Mouse (Mus musculus): ENCODE results near the gene Stx11. TPM values are rescaled to one million over a fixed set of nuclear protein-coding genes. Genes with fewer than 3 reads are reported as not detected.

Stx11 gene
- polyA plus RNA-seq, 1 experiment from 2014 or later: 2.7 TPM

DNA sequence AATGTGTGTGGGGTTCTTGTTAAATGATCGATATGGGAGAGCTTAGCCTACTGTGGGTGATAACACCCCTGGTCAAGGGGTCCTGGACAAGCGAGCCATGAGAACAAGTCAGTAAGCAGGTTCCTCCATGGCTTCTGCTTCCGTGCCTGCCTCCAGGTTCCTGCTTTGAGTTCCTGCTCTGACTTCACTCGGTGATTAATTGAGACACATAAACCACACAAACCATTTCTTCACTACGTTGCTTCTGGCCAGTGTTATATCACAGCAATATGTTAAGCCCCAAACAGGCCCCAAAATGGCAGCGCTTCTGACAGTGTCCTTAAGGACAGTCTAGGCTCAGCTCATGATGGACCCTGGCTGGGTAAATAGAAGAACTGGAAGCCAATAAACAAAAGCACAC is 35.9 kb downstream of the Stx11 start:
- ATAC-seq (ENCODE audit: low FRiP score) (no peak), DNase-seq (ENCODE audit: low spot score) (no peak)
- 87% methylated on average over 6 of the region's 6 CpGs for WGBS
- H3K4me1 ChIP-seq (replicated peaks; ENCODE audit: control insufficient read depth, insufficient read depth, low read length): no peaks in the 10 kb centered on the region
- H3K27me3 ChIP-seq (ENCODE audit: control insufficient read depth, insufficient read depth, low read length): no peaks in the 10 kb centered on the region
- no peak overlapping the region for H3K4me3 ChIP-seq (ENCODE audit: low read depth, low read length)
- no peak overlapping the region for H3K27ac ChIP-seq (ENCODE audit: low read depth, low read length)
- H3K36me3 ChIP-seq (ENCODE audit: control insufficient read depth, insufficient read depth, low read length): no peaks in the 10 kb centered on the region
- no peak overlapping the region for H3K4me2 ChIP-seq (replicated peaks; ENCODE audit: low read depth, low read length)
- no peak overlapping the region for H3K9ac ChIP-seq (ENCODE audit: low read depth, low read length)
- no peaks in the 10 kb centered on the region for H3K9me3 ChIP-seq (ENCODE audit: control insufficient read depth, low read length)

DNA sequence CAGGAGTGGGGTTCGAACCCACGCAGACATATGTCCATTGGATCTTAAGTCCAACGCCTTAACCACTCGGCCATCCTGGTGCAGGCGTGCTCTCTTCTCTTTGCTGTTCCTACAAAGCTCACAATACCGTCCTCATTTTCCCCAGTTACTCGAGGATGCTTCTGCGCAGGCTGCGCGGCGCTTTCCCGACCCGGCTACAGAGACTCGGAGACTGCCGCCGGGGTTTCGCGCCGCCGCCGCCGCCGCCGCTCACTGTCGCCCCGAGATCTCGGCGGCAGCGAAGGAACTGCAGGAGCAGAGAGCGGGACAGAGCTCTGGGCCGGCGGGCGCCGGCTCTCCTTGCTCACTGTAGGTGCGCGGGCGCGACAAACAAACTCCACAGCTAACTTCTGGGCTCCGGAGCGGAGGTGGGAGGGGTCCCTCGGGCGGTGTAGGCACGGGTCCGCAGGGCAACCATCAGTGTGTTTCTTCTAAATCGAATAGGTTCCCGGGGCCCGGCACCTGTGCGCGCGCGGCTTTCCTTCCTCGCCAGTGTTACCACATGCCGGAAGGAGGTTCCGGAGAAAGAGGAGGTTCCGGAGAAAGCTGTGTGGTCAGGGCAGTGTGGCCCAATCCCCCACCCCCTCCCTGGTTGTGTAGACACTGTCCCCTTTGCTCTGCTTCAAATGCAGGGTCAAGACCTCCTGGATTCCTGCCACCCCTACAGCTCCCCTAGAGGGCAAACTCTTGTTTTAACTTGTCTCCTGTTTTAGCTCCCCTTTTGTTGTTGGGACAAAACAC is 41.3 kb downstream of the Stx11 start:
- Histone ChIP-seq H3K27ac (ENCODE audit: low read depth, low read length) (peak overlapping the region; percentile 70), H3K4me3 (ENCODE audit: low read depth, low read length) (peak overlapping the region; percentile 58), H3K27me3 (ENCODE audit: control insufficient read depth, insufficient read depth, low read length) (no peaks in the 10 kb centered on the region), H3K4me1 (replicated peaks; ENCODE audit: control insufficient read depth, insufficient read depth, low read length) (no peaks in the 10 kb centered on the region), H3K36me3 (ENCODE audit: control insufficient read depth, insufficient read depth, low read length) (no peaks in the 10 kb centered on the region), H3K9ac (ENCODE audit: low read depth, low read length) (peak overlapping the region; percentile 57), H3K4me2 (replicated peaks; ENCODE audit: low read depth, low read length) (peak overlapping the region; percentile 37), H3K9me3 (ENCODE audit: control insufficient read depth, low read length) (no peaks in the 10 kb centered on the region)
- DNase-seq (ENCODE audit: low spot score) (peak; percentile 100), ATAC-seq (ENCODE audit: low FRiP score) (peak; percentile 96)
- WGBS: under 1% methylated on average over 55 of the region's 55 CpGs

DNA sequence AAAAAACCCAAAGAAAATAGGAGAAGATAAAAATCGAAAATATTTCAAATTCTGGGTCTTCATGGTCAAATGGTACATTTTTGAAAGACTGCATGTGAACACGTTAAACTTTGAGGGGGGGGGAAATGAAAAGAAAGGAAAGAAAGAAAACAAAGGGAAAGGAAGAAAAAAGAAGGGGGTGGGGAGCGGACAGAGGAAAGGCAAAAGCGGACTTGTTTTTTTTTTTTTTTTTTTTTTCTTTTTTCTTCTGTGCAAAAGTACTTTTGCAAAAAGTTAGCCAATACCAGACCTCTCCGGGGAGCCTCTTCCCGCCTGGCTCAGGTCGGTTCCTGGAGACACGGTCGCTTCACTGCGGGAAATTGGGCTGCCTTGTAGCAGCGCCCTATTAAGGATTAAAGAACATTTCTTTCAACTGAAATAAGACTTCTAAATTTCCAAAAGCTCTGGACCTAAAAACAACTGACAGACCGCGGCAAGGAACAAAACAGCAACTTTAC is 42.0 kb downstream of the Stx11 start:
- no peaks in the 10 kb centered on the region for H3K9me3 ChIP-seq (ENCODE audit: control insufficient read depth, low read length)
- peak; percentile 49 for ATAC-seq (ENCODE audit: low FRiP score)
- no peak for DNase-seq (ENCODE audit: low spot score)
- peak overlapping the region; percentile 37 for H3K4me2 ChIP-seq (replicated peaks; ENCODE audit: low read depth, low read length)
- H3K4me3 ChIP-seq (ENCODE audit: low read depth, low read length): peak overlapping the region; percentile 58
- H3K36me3 ChIP-seq (ENCODE audit: control insufficient read depth, insufficient read depth, low read length): no peaks in the 10 kb centered on the region
- no peak overlapping the region; the same call in 1 of the 2 replicates for H3K9ac ChIP-seq (ENCODE audit: low read depth, low read length)
- no peaks in the 10 kb centered on the region for H3K27me3 ChIP-seq (ENCODE audit: control insufficient read depth, insufficient read depth, low read length)
- no peak overlapping the region; the same call in 1 of the 2 replicates for H3K27ac ChIP-seq (ENCODE audit: low read depth, low read length)
- H3K4me1 ChIP-seq (replicated peaks; ENCODE audit: control insufficient read depth, insufficient read depth, low read length): no peaks in the 10 kb centered on the region
- WGBS: 1% methylated on average over 13 of the region's 13 CpGs

DNA sequence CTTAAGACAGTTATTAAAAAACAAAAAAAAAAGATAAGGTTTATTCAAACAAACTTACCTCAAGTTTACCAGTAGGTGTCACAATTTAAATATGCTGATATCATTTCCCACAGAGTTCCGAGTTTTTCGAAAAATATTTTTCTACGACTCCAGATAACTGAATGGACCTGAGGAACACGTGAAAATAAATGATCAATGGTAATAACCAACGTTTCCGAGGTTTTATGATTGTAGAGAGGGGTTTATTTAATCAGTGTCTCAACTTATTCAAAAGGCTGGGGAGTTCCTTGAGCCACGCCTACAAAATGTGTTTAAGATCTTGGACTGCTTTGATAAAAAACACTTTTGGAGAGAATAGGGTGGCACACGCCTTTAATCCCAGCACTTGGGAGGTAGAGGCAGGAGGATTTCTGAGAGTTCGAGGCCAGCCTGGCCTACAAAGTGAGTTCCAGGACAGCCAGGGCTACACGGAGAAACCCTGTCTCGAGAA is 42.5 kb downstream of the Stx11 start:
- DNase-seq (ENCODE audit: low spot score) (peak; percentile 43), ATAC-seq (ENCODE audit: low FRiP score) (no peak)
- H3K4me1 ChIP-seq (replicated peaks; ENCODE audit: control insufficient read depth, insufficient read depth, low read length): no peaks in the 10 kb centered on the region
- no peaks in the 10 kb centered on the region for H3K36me3 ChIP-seq (ENCODE audit: control insufficient read depth, insufficient read depth, low read length)
- no peak overlapping the region for H3K4me3 ChIP-seq (ENCODE audit: low read depth, low read length)
- no peaks in the 10 kb centered on the region for H3K9me3 ChIP-seq (ENCODE audit: control insufficient read depth, low read length)
- H3K27me3 ChIP-seq (ENCODE audit: control insufficient read depth, insufficient read depth, low read length): no peaks in the 10 kb centered on the region
- WGBS: 56% methylated on average over 11 of the region's 11 CpGs
- H3K9ac ChIP-seq (ENCODE audit: low read depth, low read length): no peak overlapping the region
- H3K27ac ChIP-seq (ENCODE audit: low read depth, low read length): no peak overlapping the region
- H3K4me2 ChIP-seq (replicated peaks; ENCODE audit: low read depth, low read length): no peak overlapping the region

DNA sequence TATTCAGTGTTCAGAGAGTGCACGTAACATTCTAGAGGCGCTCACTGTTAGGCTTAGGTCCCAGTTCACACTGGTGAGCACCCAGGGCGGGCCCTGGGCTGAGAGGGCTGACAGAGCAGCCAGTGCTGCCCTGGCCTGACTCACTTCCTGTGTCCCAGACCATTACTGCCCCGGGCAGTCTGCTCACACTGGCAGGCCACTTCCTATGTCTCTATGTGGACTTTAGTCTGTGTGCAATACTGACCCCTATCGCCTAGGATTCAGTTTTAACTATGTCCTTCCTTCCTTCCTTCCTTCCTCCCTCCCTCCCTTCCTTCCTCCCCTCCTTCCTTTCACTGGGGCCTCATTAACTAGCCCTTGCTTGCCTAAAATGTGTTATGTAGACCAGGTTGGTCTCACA is 44.8 kb downstream of the Stx11 start:
- Histone ChIP-seq H3K27ac (ENCODE audit: low read depth, low read length) (no peak overlapping the region), H3K27me3 (ENCODE audit: control insufficient read depth, insufficient read depth, low read length) (no peaks in the 10 kb centered on the region), H3K4me1 (replicated peaks; ENCODE audit: control insufficient read depth, insufficient read depth, low read length) (no peaks in the 10 kb centered on the region), H3K9ac (ENCODE audit: low read depth, low read length) (no peak overlapping the region), H3K36me3 (ENCODE audit: control insufficient read depth, insufficient read depth, low read length) (no peaks in the 10 kb centered on the region), H3K4me2 (replicated peaks; ENCODE audit: low read depth, low read length) (no peak overlapping the region), H3K9me3 (ENCODE audit: control insufficient read depth, low read length) (no peaks in the 10 kb centered on the region), H3K4me3 (ENCODE audit: low read depth, low read length) (no peak overlapping the region)
- WGBS: 44% methylated on average over 5 of the region's 5 CpGs
- no peak for ATAC-seq (ENCODE audit: low FRiP score)
- DNase-seq (ENCODE audit: low spot score): peak; percentile 38

DNA sequence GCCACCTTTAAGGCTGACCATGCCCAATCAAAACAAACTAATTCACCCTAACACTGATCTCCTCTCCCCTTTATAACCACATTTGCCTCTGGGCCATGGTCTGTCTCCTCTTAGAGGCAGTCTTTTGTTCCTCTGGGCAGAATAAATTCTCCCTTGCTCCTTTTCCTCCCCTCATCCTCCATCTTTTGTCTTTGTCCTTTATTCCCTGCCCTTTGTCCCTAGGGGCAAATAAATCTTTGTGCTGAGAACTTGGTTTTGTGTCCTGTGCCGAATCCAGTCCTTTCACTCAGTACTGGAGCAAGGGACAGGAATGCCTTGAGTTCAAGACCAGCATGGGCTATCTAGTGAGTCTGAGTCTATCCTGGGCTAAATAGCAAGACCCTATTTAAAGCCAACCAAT is 46.5 kb downstream of the Stx11 start:
- Histone ChIP-seq H3K4me3 (ENCODE audit: low read depth, low read length) (no peak overlapping the region), H3K27ac (ENCODE audit: low read depth, low read length) (no peak overlapping the region), H3K9ac (ENCODE audit: low read depth, low read length) (no peak overlapping the region), H3K9me3 (ENCODE audit: control insufficient read depth, low read length) (no peaks in the 10 kb centered on the region), H3K36me3 (ENCODE audit: control insufficient read depth, insufficient read depth, low read length) (no peaks in the 10 kb centered on the region), H3K4me1 (replicated peaks; ENCODE audit: control insufficient read depth, insufficient read depth, low read length) (no peaks in the 10 kb centered on the region), H3K27me3 (ENCODE audit: control insufficient read depth, insufficient read depth, low read length) (no peaks in the 10 kb centered on the region), H3K4me2 (replicated peaks; ENCODE audit: low read depth, low read length) (no peak overlapping the region)
- ATAC-seq (ENCODE audit: low FRiP score) (no peak), DNase-seq (ENCODE audit: low spot score) (no peak)
- 27% methylated on average over 1 of the region's 1 CpGs for WGBS

DNA sequence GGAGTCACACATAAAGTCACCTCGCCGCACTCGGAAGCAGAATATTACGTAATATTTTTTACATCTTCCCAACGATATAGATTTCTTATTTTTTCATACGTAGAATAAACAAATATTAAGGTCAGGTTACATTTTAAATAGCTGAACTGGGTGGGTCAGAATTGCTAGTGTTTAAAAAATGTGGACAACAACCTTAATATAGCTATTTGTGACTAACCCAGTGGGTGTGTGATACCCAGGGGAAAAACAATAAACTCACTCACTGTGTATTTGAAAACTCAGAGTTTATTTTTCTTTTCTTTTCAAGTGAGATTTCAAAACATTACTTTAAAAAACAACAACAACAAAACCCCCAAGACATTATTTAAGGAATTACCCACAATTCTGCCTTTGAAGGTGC is 47.7 kb downstream of the Stx11 start:
- ATAC-seq (ENCODE audit: low FRiP score): no peak
- WGBS: 90% methylated on average over 6 of the region's 6 CpGs

DNA sequence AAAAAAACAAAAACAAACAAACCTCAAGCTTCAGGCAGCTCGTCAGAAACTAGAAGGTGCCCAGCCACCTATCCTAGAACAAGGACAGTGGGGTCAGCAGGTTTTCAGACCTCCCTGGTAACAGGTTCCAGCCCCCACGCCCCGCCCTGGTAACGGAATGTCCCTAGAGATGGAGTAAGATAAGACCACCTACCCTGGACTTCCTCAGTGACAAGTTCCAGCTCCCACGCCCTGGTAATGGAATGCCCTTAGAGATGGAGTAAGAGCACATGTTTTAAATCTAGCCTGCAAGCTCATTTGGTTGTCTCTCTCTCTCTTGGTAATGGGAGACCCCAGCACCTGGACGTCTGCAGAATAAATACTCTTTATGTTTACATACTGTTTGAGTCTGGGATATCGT is 48.3 kb downstream of the Stx11 start:
- H3K27me3 ChIP-seq (ENCODE audit: control insufficient read depth, insufficient read depth, low read length): no peaks in the 10 kb centered on the region
- DNase-seq (ENCODE audit: low spot score) (no peak), ATAC-seq (ENCODE audit: low FRiP score) (no peak)
- H3K4me1 ChIP-seq (replicated peaks; ENCODE audit: control insufficient read depth, insufficient read depth, low read length): no peaks in the 10 kb centered on the region
- 72% methylated on average over 7 of the region's 7 CpGs for WGBS
- no peak overlapping the region for H3K4me2 ChIP-seq (replicated peaks; ENCODE audit: low read depth, low read length)
- H3K4me3 ChIP-seq (ENCODE audit: low read depth, low read length): no peak overlapping the region
- no peaks in the 10 kb centered on the region for H3K36me3 ChIP-seq (ENCODE audit: control insufficient read depth, insufficient read depth, low read length)
- H3K9ac ChIP-seq (ENCODE audit: low read depth, low read length): no peak overlapping the region
- no peaks in the 10 kb centered on the region for H3K9me3 ChIP-seq (ENCODE audit: control insufficient read depth, low read length)
- no peak overlapping the region for H3K27ac ChIP-seq (ENCODE audit: low read depth, low read length)

More for the DNA sequence above, 47.7 kb downstream of the Stx11 start:
- Histone ChIP-seq H3K4me2 (replicated peaks; ENCODE audit: low read depth, low read length) (no peak overlapping the region), H3K27ac (ENCODE audit: low read depth, low read length) (no peak overlapping the region), H3K9ac (ENCODE audit: low read depth, low read length) (no peak overlapping the region), H3K9me3 (ENCODE audit: control insufficient read depth, low read length) (no peaks in the 10 kb centered on the region), H3K4me1 (replicated peaks; ENCODE audit: control insufficient read depth, insufficient read depth, low read length) (no peaks in the 10 kb centered on the region), H3K4me3 (ENCODE audit: low read depth, low read length) (no peak overlapping the region), H3K36me3 (ENCODE audit: control insufficient read depth, insufficient read depth, low read length) (no peaks in the 10 kb centered on the region), H3K27me3 (ENCODE audit: control insufficient read depth, insufficient read depth, low read length) (no peaks in the 10 kb centered on the region)
- DNase-seq (ENCODE audit: low spot score): no peak

DNA sequence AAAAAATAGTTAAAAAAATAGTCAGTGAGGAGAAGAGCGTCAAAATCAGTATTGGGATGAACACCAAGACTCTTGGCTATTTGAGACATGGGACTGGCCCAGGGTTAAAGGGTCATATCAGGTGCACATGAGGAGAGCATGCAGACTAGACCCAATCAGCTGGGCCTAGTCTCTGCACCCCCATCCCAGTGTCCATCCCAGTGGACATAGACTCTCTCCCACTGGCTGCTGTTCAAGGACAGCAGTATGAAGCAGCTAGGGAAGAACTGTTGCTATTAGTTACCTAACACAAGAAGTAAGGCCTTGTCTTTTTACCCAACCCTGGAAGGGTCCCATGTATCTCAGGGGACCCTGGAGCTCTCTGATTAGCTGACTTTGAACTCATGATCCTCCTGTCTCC is 49.9 kb downstream of the Stx11 start:
- Histone ChIP-seq H3K27ac (ENCODE audit: low read depth, low read length) (no peak overlapping the region), H3K27me3 (ENCODE audit: control insufficient read depth, insufficient read depth, low read length) (no peaks in the 10 kb centered on the region), H3K4me1 (replicated peaks; ENCODE audit: control insufficient read depth, insufficient read depth, low read length) (no peaks in the 10 kb centered on the region), H3K4me2 (replicated peaks; ENCODE audit: low read depth, low read length) (no peak overlapping the region), H3K9ac (ENCODE audit: low read depth, low read length) (no peak overlapping the region), H3K9me3 (ENCODE audit: control insufficient read depth, low read length) (no peaks in the 10 kb centered on the region), H3K36me3 (ENCODE audit: control insufficient read depth, insufficient read depth, low read length) (no peaks in the 10 kb centered on the region), H3K4me3 (ENCODE audit: low read depth, low read length) (no peak overlapping the region)
- DNase-seq (ENCODE audit: low spot score): no peak
- ATAC-seq (ENCODE audit: low FRiP score): no peak
- WGBS: 95% methylated on average over 1 of the region's 1 CpGs

Measured in hindbrain, embryonic 11.5 days (tissue).